In the genomic region with DNA sequence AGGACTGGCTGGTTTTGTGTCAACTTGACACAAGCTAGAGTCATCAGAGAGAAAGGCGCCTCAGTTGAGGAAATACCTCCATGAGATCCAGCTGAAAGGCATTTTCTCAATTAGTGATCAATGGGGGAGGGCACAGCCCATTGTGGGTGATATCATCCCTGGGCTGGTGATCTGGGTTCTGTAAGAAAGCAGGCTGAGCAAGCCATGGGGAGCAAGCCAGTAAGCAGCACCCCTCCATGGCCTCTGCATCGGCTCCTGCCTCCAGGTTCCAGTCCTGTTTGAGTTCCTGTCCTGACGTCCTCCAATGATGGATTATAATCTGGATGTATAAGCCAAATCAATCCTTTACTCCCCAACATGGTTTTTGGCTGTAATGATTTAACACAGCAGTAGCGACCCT, we compare ENCODE assay signal across 13 mouse cellular contexts. TPM values are rescaled to one million over a fixed set of nuclear protein-coding genes. Genes with fewer than 3 reads are reported as not detected.
DNase-seq lines count a peak whose midpoint lies in the region; ATAC-seq and TF ChIP-seq lines count a peak whose summit lies in the region.
"Not testable (repeated sequence)": the region's sequence is repeated elsewhere in the genome, so short reads cannot be mapped to it uniquely, and the experiment has no call there.
"Had no signal": no experiment of that assay in that cellular context is flagged by ENCODE, and none has a peak within 500 bp of the region (broad histone marks: within the 10 kb centered on the region; RNA-seq: fewer than 3 reads in every experiment).

No protein-coding gene starts in this region.

- H3K4me3 ChIP-seq in brown adipose tissue, adult 24 weeks (ENCODE audit: insufficient read depth, low read depth, low read length); cerebellum, adult 2 months (replicated peaks; ENCODE audit: insufficient read depth, low read depth, low read length); gastrocnemius, adult 2 months; heart, adult 2 months; midbrain, embryonic 11.5 days (ENCODE audit: low read depth, low read length): not testable (repeated sequence)

- DNase-seq in cerebellum, adult 2 months; gastrocnemius, adult 2 months; heart, adult 2 months: not testable (repeated sequence)
- peak; percentile 40 for DNase-seq in cerebellum, adult 9-10 months
- DNase-seq in cerebellum, adult 9-11 months = peak; percentile 40
- peak; percentile 91 for DNase-seq in heart, adult 11 months
- DNase-seq in midbrain, embryonic 11.5 days (ENCODE audit: low spot score, missing footprints) = peak; percentile 21

- not testable (repeated sequence) for ATAC-seq in midbrain, embryonic 11.5 days (ENCODE audit: low FRiP score)

- intact Hi-C loops in gastrocnemius, adult 2 months (cut with DNase I); heart, adult 2 months (cut with DNase I): not testable (repeated sequence)

- not testable (repeated sequence) for TF ChIP-seq CTCF in cerebellum, adult 2 months (IDR thresholded peaks at IDR 0.05; ENCODE audit: borderline replicate concordance, insufficient read depth, low read depth, low read length); gastrocnemius, adult 2 months (IDR thresholded peaks at IDR 0.05); heart, adult 2 months (IDR thresholded peaks at IDR 0.05)

- not testable (repeated sequence) for H3K36me3 ChIP-seq in heart, adult 2 months (ENCODE audit: control insufficient read depth, insufficient read depth, low read length); midbrain, embryonic 11.5 days (ENCODE audit: control insufficient read depth, insufficient read depth, low read length)

- H3K79me2 ChIP-seq in heart, adult 2 months (replicated peaks; ENCODE audit: control insufficient read depth, insufficient read depth, low read length) = not testable (repeated sequence)

- TF ChIP-seq POLR2A in cerebellum, adult 2 months (IDR thresholded peaks at IDR 0.05; ENCODE audit: borderline replicate concordance, insufficient read depth, low read length); heart, adult 2 months (IDR thresholded peaks at IDR 0.05; ENCODE audit: insufficient read depth, low read depth, low read length): not testable (repeated sequence)

- WGBS in cerebellum, adult 2 months = 89% methylated on average over 4 of the region's 4 CpGs
- WGBS in heart, adult 2 months = 93% methylated on average over 4 of the region's 4 CpGs
- 90% methylated on average over 4 of the region's 4 CpGs for WGBS in midbrain, embryonic 11.5 days

- peak overlapping the region; percentile 100 for H3K27ac ChIP-seq in brown adipose tissue, adult 24 weeks (replicated peaks; ENCODE audit: low read depth, low read length)
- H3K27ac ChIP-seq in cerebellum, adult 2 months (ENCODE audit: insufficient read depth, low read length) = peak overlapping the region; percentile 85; the same call in 1 of the 2 replicates
- H3K27ac ChIP-seq in gastrocnemius, adult 2 months = peak overlapping the region; percentile 86
- H3K27ac ChIP-seq in heart, adult 2 months = peak overlapping the region; percentile 95
- not testable (repeated sequence) for H3K27ac ChIP-seq in midbrain, embryonic 11.5 days (ENCODE audit: low read depth, low read length)

- H3K27me3 ChIP-seq in cerebellum, adult 2 months (ENCODE audit: control insufficient read depth, insufficient read depth, low read length); heart, adult 2 months (ENCODE audit: control insufficient read depth, insufficient read depth, low read length); midbrain, embryonic 11.5 days (ENCODE audit: control insufficient read depth, insufficient read depth, low read length): not testable (repeated sequence)

- H3K9me3 ChIP-seq in midbrain, embryonic 11.5 days (ENCODE audit: control insufficient read depth, low read length) = not testable (repeated sequence)

- not testable (repeated sequence) for H3K9ac ChIP-seq in heart, adult 2 months (ENCODE audit: low read depth, low read length); midbrain, embryonic 11.5 days (ENCODE audit: low read length)

- not testable (repeated sequence) for TF ChIP-seq EP300 in heart, adult 2 months (IDR thresholded peaks at IDR 0.05; ENCODE audit: insufficient read depth, low read depth, low read length)

- H3K4me2 ChIP-seq in midbrain, embryonic 11.5 days = not testable (repeated sequence)

- H3K4me1 ChIP-seq in brown adipose tissue, adult 24 weeks (ENCODE audit: control insufficient read depth, insufficient read depth, insufficient read length, low read length) = peaks cover 46% of the 10 kb centered on the region
- peaks cover 48% of the 10 kb centered on the region for H3K4me1 ChIP-seq in cerebellum, adult 2 months (ENCODE audit: control insufficient read depth, insufficient read depth, low read length)
- peaks cover 44% of the 10 kb centered on the region for H3K4me1 ChIP-seq in heart, adult 2 months (ENCODE audit: control insufficient read depth, insufficient read depth, low read length)
- not testable (repeated sequence) for H3K4me1 ChIP-seq in midbrain, embryonic 11.5 days (ENCODE audit: control insufficient read depth, insufficient read depth, low read length)

RNA-seq across cellular contexts. Expression of gene Pomgnt2, which starts 24.3 kb away (rescaled TPM):
- polyA plus RNA-seq in brown adipose tissue, adult 24 weeks (2012; ENCODE audit: insufficient read depth, insufficient read length, missing spikeins) = 4.0 and 6.3 TPM in 2 replicates
- 41.0 and 43.5 TPM in 2 replicates for polyA plus RNA-seq in cerebellum, adult 2 months (2012; rRNA removed)
- 10 to 100 TPM; 14.9 to 16.7 TPM for total RNA-seq in gastrocnemius, adult 2 months (2021)
- total RNA-seq in heart, adult 2 months (2021) = 10 to 100 TPM; 14.0 to 15.3 TPM
- polyA plus RNA-seq in heart, adult 2 months (2012; rRNA removed) = 21.0 and 21.4 TPM in 2 replicates
- polyA plus RNA-seq in midbrain, embryonic 11.5 days (2014; fragmentation: Nextera tagmentation; extraction: Ambion mirVana) = 8.9 and 9.7 TPM in 2 replicates
- total RNA-seq: CH12.LX, MEL had no signal
- polyA plus RNA-seq: activated CD4-positive, CD25-positive, alpha-beta regulatory T cell, adult 4 months; CD4-positive, CD25-positive, alpha-beta regulatory T cell, adult 4 months; G1E had no signal
